Mouse (Mus musculus) spleen, postnatal 10 days (tissue): Measurements from ENCODE around the gene Pgm2.
A peak's percentile ranks its signal among the peaks of the same experiment; 100 is the strongest.

Experiments used
- DNase-seq, 2 experiments: peaks; one replicate each; pipeline ENCODE4 v3.0.0; 2021 to 2022; ENCODE audit warnings: low spot score in 2 of 2

Pgm2 gene

GRCm38 (mm10) chr5:64075506-64075905, 17.2 kb upstream of the Pgm2 start:
- DNase-seq = peak in 1 of 2 experiments; percentile 56

GRCm38 (mm10) chr5:64077353-64077752, 15.4 kb upstream of the Pgm2 start:
- DNase-seq = no peak

- DNase-seq = no peak
These were observed 13.8 kb upstream of the Pgm2 start for GRCm38 (mm10) chr5:64078740-64079461.

- no peak for DNase-seq
These were observed 13.3 kb upstream of the Pgm2 start for GRCm38 (mm10) chr5:64079462-64079817.

GRCm38 (mm10) chr5:64083447-64084359, 9.0 kb upstream of the Pgm2 start:
- DNase-seq = no peak

GRCm38 (mm10) chr5:64085405-64085804, 7.3 kb upstream of the Pgm2 start:
- DNase-seq = no peak

- DNase-seq = no peak
These were observed 4.0 kb upstream of the Pgm2 start for GRCm38 (mm10) chr5:64088740-64089139.

GRCm38 (mm10) chr5:64093349-64093871, 660 bp downstream of the Pgm2 start:
- peak in 1 of 2 experiments; percentile 28 for DNase-seq

- DNase-seq = no peak
These were observed 2.7 kb downstream of the Pgm2 start for GRCm38 (mm10) chr5:64095342-64095993.

- DNase-seq = no peak
These were observed 9.4 kb downstream of the Pgm2 start for GRCm38 (mm10) chr5:64101993-64102716.

- DNase-seq = no peak
These were observed 9.9 kb downstream of the Pgm2 start for GRCm38 (mm10) chr5:64102717-64103075.

GRCm38 (mm10) chr5:64107596-64108289, 15.0 kb downstream of the Pgm2 start:
- no peak for DNase-seq

GRCm38 (mm10) chr5:64109217-64109616, 16.5 kb downstream of the Pgm2 start:
- DNase-seq = no peak

GRCm38 (mm10) chr5:64112360-64112759, 19.6 kb downstream of the Pgm2 start:
- no peak for DNase-seq

GRCm38 (mm10) chr5:64114210-64114609, 21.5 kb downstream of the Pgm2 start:
- DNase-seq = no peak

- no peak for DNase-seq
These were observed 24.4 kb downstream of the Pgm2 start for GRCm38 (mm10) chr5:64117191-64117590.

GRCm38 (mm10) chr5:64125783-64126182, 33.0 kb downstream of the Pgm2 start:
- no peak for DNase-seq

- DNase-seq = no peak
These were observed 38.8 kb downstream of the Pgm2 start for GRCm38 (mm10) chr5:64131550-64131949.

- no peak for DNase-seq
These were observed 41.2 kb downstream of the Pgm2 start for GRCm38 (mm10) chr5:64133901-64134300.

- DNase-seq = no peak
These were observed 43.6 kb downstream of the Pgm2 start for GRCm38 (mm10) chr5:64136325-64136724.

- DNase-seq = no peak
These were observed 47.5 kb downstream of the Pgm2 start for GRCm38 (mm10) chr5:64140202-64140601.
